Mouse (Mus musculus): ENCODE results near the gene Cenpa.
"Not testable (repeated sequence)": the region's sequence is repeated elsewhere in the genome, so short reads cannot be mapped to it uniquely, and the experiment has no call there.

Cenpa gene

GRCm38 (mm10) chr5:30682967-30683600 is 16.5 kb downstream of the Cenpa start:
- DNase-seq: no peak

GRCm38 (mm10) chr5:30683993-30684392 is 17.4 kb downstream of the Cenpa start:
- DNase-seq: no peak

- no peak for DNase-seq
Measured at GRCm38 (mm10) chr5:30686781-30687180, 20.2 kb downstream of the Cenpa start.

GRCm38 (mm10) chr5:30700361-30701000 is 33.9 kb downstream of the Cenpa start:
- no peak for DNase-seq

- DNase-seq: not testable (repeated sequence)
Measured at GRCm38 (mm10) chr5:30701373-30701772, 34.8 kb downstream of the Cenpa start.

- DNase-seq: no peak
Measured at GRCm38 (mm10) chr5:30701866-30702265, 35.3 kb downstream of the Cenpa start.

GRCm38 (mm10) chr5:30709744-30710383 is 43.3 kb downstream of the Cenpa start:
- peak; percentile 84 for DNase-seq

GRCm38 (mm10) chr5:30710486-30710885 is 43.9 kb downstream of the Cenpa start:
- DNase-seq: peak; percentile 48

GRCm38 (mm10) chr5:30711147-30712001 is 44.8 kb downstream of the Cenpa start, which contains the start of gene Dpysl5:
Dpysl5 (plus strand) TSS chr5:30711564.
- DNase-seq: peak; percentile 96

- no peak for DNase-seq
Measured at GRCm38 (mm10) chr5:30712002-30712390, 45.4 kb downstream of the Cenpa start.

GRCm38 (mm10) chr5:30712441-30713298 is 46.1 kb downstream of the Cenpa start:
- peak; percentile 58 for DNase-seq

GRCm38 (mm10) chr5:30713299-30713675 is 46.7 kb downstream of the Cenpa start:
- DNase-seq: peak; percentile 48

GRCm38 (mm10) chr5:30713691-30714090 is 47.1 kb downstream of the Cenpa start:
- DNase-seq: peak; percentile 20

GRCm38 (mm10) chr5:30716311-30716710 is 49.7 kb downstream of the Cenpa start:
- no peak for DNase-seq

- no peak for DNase-seq
Measured at GRCm38 (mm10) chr5:30717506-30717905, 50.9 kb downstream of the Cenpa start.

GRCm38 (mm10) chr5:30717991-30718703 is 51.6 kb downstream of the Cenpa start:
- DNase-seq: no peak

- DNase-seq: no peak
Measured at GRCm38 (mm10) chr5:30721935-30722334, 55.4 kb downstream of the Cenpa start.
